Mouse (Mus musculus): ENCODE measurements around the gene Eda.

- TF ChIP-seq CTCF (IDR thresholded peaks at IDR 0.05; ENCODE audit: low read depth) (no peak), EP300 (IDR thresholded peaks at IDR 0.05; ENCODE audit: low read depth) (no peak)
These were observed 381.6 kb downstream of the Eda start for GRCm38 (mm10) chrX:100356974-100357373.

All from liver, embryonic 14.5 days (tissue).